ENCODE assay signal across 24 mouse cellular contexts in genomic region chr6:51874035-51874434, GRCm38 (mm10).
DNase-seq lines count a peak whose midpoint lies in the region; ATAC-seq and TF ChIP-seq lines count a peak whose summit lies in the region.
"Had no signal": no experiment of that assay in that cellular context is flagged by ENCODE, and none has a peak within 500 bp of the region (broad histone marks: within the 10 kb centered on the region; RNA-seq: fewer than 3 reads in every experiment).

No protein-coding gene starts in this region.

- no peak for ATAC-seq in lung, embryonic 14.5 days (ENCODE audit: insufficient read depth)
- ATAC-seq in lung, postnatal 0 days: peak; percentile 26
- no peak for ATAC-seq in heart, embryonic 12.5 days (ENCODE audit: insufficient number of reproducible peaks, low FRiP score)
- ATAC-seq in kidney, embryonic 16.5 days (ENCODE audit: low FRiP score, low TSS enrichment): no peak
- ATAC-seq: forebrain, embryonic 14.5 days had no signal

- no peak for TF ChIP-seq CTCF in lung, embryonic 14.5 days (IDR thresholded peaks at IDR 0.05; ENCODE audit: low read depth)
- TF ChIP-seq CTCF in lung, postnatal 0 days (IDR thresholded peaks at IDR 0.05): no peak

- no peak overlapping the region for H3K4me3 ChIP-seq in lung, embryonic 14.5 days (ENCODE audit: low read depth, low read length)
- no peak overlapping the region for H3K4me3 ChIP-seq in lung, postnatal 0 days (ENCODE audit: low read depth, low read length)
- H3K4me3 ChIP-seq in heart, embryonic 12.5 days: no peak overlapping the region
- no peak overlapping the region for H3K4me3 ChIP-seq in kidney, embryonic 16.5 days (ENCODE audit: low read length)
- H3K4me3 ChIP-seq: embryonic facial prominence, embryonic 13.5 days; embryonic facial prominence, embryonic 15.5 days; erythroblast, embryonic 14.5 days; forebrain, embryonic 10.5 days; forebrain, embryonic 12.5 days had no signal

- WGBS in lung, embryonic 14.5 days: 33% methylated on average over 2 of the region's 2 CpGs
- 41% methylated on average over 2 of the region's 2 CpGs for WGBS in lung, postnatal 0 days
- 62% methylated on average over 2 of the region's 2 CpGs for WGBS in heart, embryonic 12.5 days
- WGBS in kidney, embryonic 16.5 days: 40% methylated on average over 2 of the region's 2 CpGs

- no peak overlapping the region for H3K9ac ChIP-seq in lung, embryonic 14.5 days
- no peak overlapping the region for H3K9ac ChIP-seq in lung, postnatal 0 days (replicated peaks; ENCODE audit: low read depth)
- H3K9ac ChIP-seq in heart, embryonic 12.5 days: no peak overlapping the region
- H3K9ac ChIP-seq in kidney, embryonic 16.5 days (replicated peaks; ENCODE audit: low read length): no peak overlapping the region
- H3K9ac ChIP-seq: embryonic facial prominence, embryonic 13.5 days; embryonic facial prominence, embryonic 15.5 days; forebrain, embryonic 12.5 days had no signal

- TF ChIP-seq EP300 in lung, postnatal 0 days (IDR thresholded peaks at IDR 0.05): peak; percentile 89

- H3K4me2 ChIP-seq in lung, embryonic 14.5 days: no peak overlapping the region
- no peak overlapping the region for H3K4me2 ChIP-seq in lung, postnatal 0 days (replicated peaks; ENCODE audit: low read depth, low read length)
- H3K4me2 ChIP-seq in heart, embryonic 12.5 days: no peak overlapping the region
- H3K4me2 ChIP-seq in kidney, embryonic 16.5 days (replicated peaks; ENCODE audit: low read depth, low read length): no peak overlapping the region
- H3K4me2 ChIP-seq: embryonic facial prominence, embryonic 13.5 days; embryonic facial prominence, embryonic 15.5 days; forebrain, embryonic 12.5 days had no signal

- no peak overlapping the region for H3K27ac ChIP-seq in lung, embryonic 14.5 days (ENCODE audit: low read depth)
- H3K27ac ChIP-seq in lung, postnatal 0 days (ENCODE audit: low read length): 0 out of 2 replicates have a peak overlapping the region, but pooled peaks have one; percentile 5
- H3K27ac ChIP-seq in heart, embryonic 12.5 days (ENCODE audit: poor library complexity, severe bottlenecking): no peak overlapping the region
- H3K27ac ChIP-seq in kidney, embryonic 16.5 days (ENCODE audit: low read length): no peak overlapping the region
- H3K27ac ChIP-seq: embryonic facial prominence, embryonic 13.5 days; embryonic facial prominence, embryonic 15.5 days; forebrain, embryonic 10.5 days; forebrain, embryonic 12.5 days had no signal

- no peaks in the 10 kb centered on the region for H3K36me3 ChIP-seq in lung, embryonic 14.5 days (ENCODE audit: insufficient read depth)
- H3K36me3 ChIP-seq in lung, postnatal 0 days (ENCODE audit: insufficient read depth, low read length): no peaks in the 10 kb centered on the region
- no peaks in the 10 kb centered on the region for H3K36me3 ChIP-seq in heart, embryonic 12.5 days
- H3K36me3 ChIP-seq in kidney, embryonic 16.5 days (ENCODE audit: insufficient read depth, low read length): no peaks in the 10 kb centered on the region
- H3K36me3 ChIP-seq: embryonic facial prominence, embryonic 13.5 days; embryonic facial prominence, embryonic 15.5 days; forebrain, embryonic 10.5 days; forebrain, embryonic 12.5 days had no signal

- DNase-seq in lung, embryonic 14.5 days: peak; percentile 68
- no peak for DNase-seq in lung, postnatal 25 days (ENCODE audit: low spot score)
- DNase-seq in lung, postnatal 0 days (ENCODE audit: low spot score): peak; percentile 49
- peak; percentile 73 for DNase-seq in lung, postnatal 14 days
- peak; percentile 62 to 71 for DNase-seq in lung, postnatal 4 days
- DNase-seq in gastrocnemius, adult 8-10 months (ENCODE audit: low spot score in 2 of 2): no peak
- DNase-seq: adrenal gland, adult 2 months; adrenal gland, postnatal 10 days; adrenal gland, postnatal 25 days; cerebellum, adult 11 months; cerebellum, adult 18-20 months; cerebellum, adult 8-10 months; cerebellum, adult 9-11 months; cerebellum, postnatal 14 days; cerebellum, postnatal 36 days; embryo, embryonic 11 days had no signal

- peaks cover 29% of the 10 kb centered on the region for H3K4me1 ChIP-seq in lung, embryonic 14.5 days (ENCODE audit: insufficient read depth)
- H3K4me1 ChIP-seq in lung, postnatal 0 days (ENCODE audit: insufficient read depth, low read depth, low read length): peaks cover 3% of the 10 kb centered on the region
- peaks cover 26% of the 10 kb centered on the region for H3K4me1 ChIP-seq in heart, embryonic 12.5 days (replicated peaks)
- H3K4me1 ChIP-seq in kidney, embryonic 16.5 days (ENCODE audit: insufficient read depth, low read length): peaks cover 18% of the 10 kb centered on the region
- H3K4me1 ChIP-seq: embryonic facial prominence, embryonic 13.5 days; embryonic facial prominence, embryonic 15.5 days had no signal

- H3K27me3 ChIP-seq in lung, embryonic 14.5 days (ENCODE audit: insufficient read depth, low read length): no peaks in the 10 kb centered on the region
- H3K27me3 ChIP-seq in lung, postnatal 0 days (replicated peaks; ENCODE audit: insufficient read depth, low read length): no peaks in the 10 kb centered on the region
- no peaks in the 10 kb centered on the region for H3K27me3 ChIP-seq in heart, embryonic 12.5 days (replicated peaks)
- H3K27me3 ChIP-seq in kidney, embryonic 16.5 days (ENCODE audit: insufficient read depth, low read length): 0 out of 2 replicates have a peak, but pooled peaks cover 2% of the 10 kb centered on the region

- H3K9me3 ChIP-seq in lung, embryonic 14.5 days (ENCODE audit: low read depth, low read length): no peaks in the 10 kb centered on the region
- no peaks in the 10 kb centered on the region for H3K9me3 ChIP-seq in lung, postnatal 0 days (ENCODE audit: low read length)
- H3K9me3 ChIP-seq in heart, embryonic 12.5 days (replicated peaks): no peaks in the 10 kb centered on the region
- H3K9me3 ChIP-seq in kidney, embryonic 16.5 days (ENCODE audit: low read length): no peaks in the 10 kb centered on the region
- H3K9me3 ChIP-seq: embryonic facial prominence, embryonic 13.5 days; embryonic facial prominence, embryonic 15.5 days; forebrain, embryonic 10.5 days; forebrain, embryonic 12.5 days had no signal

Comparison
In these comparisons a context has a peak if more than half of its experiments do, and no peak if none do; other contexts are left out.
1. DNase-seq: peak in lung, embryonic 14.5 days (single experiment), lung, postnatal 0 days (single experiment), lung, postnatal 14 days (single experiment) and lung, postnatal 4 days (2 of 2); none in lung, postnatal 25 days (single experiment) and gastrocnemius, adult 8-10 months (0 of 2).